Mouse (Mus musculus) lung, postnatal 25 days (tissue): ENCODE data around the gene Mob3a.
"Not testable (repeated sequence)": the region's sequence is repeated elsewhere in the genome, so short reads cannot be mapped to it uniquely, and the experiment has no call there.

Source experiments
- DNase-seq: peaks from one replicate; pipeline ENCODE4 v3.0.0; 2022; ENCODE audit warnings: low spot score

Mob3a gene

DNA sequence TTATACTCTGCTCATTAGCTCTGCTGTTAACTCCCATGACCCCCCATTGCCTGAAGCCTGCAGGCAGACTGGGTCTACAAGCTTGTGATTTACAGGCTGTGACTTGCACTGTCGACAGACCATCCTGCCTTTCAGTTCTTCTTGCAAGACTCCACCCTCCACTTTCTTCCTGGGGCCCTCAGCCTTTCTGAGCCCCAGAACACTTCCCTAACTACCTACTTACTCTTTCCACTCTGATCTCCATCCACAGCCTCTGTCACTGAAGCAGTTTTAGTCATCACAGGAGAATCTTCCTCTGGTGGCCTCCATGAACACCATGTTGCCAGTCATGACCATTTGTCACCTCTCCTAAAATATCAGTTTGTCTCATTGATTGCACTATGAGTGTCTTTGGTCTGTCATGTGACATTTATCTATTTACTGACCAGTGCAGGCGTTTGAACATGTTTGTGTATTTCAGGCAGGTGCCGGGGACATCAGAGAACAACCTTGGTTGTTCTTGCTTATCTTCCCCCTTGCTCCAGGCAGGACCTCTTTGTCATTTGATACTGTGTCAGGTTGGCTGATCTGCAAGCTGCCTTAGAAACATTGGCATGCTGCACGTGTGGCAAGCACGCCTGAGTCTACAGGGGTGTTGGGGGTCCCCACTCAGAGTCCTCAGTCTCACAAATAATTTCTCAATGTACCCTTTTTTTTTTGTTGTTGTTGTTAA is 38.1 kb downstream of the Mob3a start:
- DNase-seq, result no peak

DNA sequence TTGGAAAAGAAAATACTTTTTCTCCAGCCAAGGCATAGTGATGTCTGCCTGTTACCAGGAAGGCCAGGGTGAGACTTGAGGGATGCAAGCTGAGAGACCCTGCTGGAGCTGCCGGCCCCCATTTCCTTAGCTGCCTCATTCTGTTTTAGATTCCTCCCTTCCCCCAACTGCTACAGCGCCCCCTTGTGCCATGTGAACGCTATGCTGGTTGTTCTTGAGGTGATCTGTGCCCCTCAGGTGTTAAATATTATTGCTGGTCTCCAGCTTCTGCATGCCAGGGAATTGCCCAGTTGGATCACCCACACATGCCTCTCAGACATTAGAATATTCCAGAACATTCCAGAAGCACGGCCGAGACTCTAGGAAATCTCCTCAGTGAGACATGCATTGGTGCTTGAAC is 40.6 kb downstream of the Mob3a start:
- peak; percentile 57 for DNase-seq

DNA sequence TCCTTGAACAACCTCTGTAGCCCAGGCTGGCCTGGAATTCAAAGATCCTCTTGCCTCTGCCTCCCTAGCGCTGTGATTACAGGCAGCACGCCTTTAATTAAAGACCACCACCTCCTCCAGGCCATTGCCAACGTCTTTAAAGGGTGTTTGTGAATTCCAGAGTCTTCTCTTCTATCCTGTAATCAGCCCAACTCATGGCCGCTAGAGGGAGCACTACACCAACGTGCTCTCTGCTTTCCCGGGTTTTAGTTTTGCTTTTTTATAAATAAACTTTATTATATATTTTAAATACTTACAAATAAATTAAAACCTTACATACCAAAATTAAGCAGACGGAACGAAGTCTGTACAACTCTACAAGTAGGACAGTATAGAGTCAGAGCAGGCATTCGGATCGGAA is 42.6 kb downstream of the Mob3a start:
- peak; percentile 76 for DNase-seq

DNA sequence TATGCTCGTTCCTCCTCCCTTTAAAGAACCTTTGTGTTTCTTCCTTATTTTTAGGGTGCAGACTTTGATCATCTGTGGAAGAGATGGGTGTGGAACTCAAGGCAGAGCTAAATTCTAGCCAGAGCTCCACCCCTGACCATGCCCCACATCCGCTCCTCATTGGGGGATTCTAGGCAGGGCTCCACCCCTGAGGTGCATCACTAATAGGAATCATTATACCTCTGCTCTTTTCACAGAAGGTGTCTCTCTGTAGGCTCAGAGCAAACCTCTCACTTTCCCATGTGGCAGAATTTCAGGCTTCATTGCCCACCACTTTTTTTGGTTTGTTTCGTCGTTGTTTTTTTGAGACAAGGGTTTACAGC is 43.0 kb downstream of the Mob3a start:
- no peak for DNase-seq

DNA sequence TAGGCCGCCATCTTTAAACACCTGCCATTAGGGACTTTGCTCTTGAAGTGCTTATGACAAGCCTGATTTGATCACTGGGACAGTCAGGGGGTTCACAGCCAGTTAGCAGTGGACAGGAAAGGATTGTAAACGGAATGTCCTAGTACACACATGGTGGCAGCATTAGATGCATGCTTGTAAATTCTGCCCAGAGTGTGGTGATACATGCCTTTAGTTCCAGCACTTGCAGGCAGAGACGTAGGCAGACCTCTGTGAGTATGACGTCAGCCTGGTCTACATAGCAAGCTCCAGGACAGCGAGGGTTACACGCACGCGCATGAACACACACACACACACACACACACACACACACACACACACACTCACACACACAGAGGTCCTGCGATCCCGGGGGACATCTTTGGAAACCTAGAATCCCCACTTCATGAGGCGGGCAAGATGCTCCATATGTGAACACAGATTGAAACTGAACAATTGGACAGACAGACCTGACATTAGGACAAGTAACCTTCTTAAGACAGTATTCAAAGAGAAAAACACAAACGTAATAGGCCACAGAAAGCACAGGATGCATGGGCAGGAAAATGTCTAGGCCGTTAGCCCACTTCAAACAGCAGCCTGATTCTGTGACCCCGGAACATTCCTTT is 43.5 kb downstream of the Mob3a start:
- no peak for DNase-seq

DNA sequence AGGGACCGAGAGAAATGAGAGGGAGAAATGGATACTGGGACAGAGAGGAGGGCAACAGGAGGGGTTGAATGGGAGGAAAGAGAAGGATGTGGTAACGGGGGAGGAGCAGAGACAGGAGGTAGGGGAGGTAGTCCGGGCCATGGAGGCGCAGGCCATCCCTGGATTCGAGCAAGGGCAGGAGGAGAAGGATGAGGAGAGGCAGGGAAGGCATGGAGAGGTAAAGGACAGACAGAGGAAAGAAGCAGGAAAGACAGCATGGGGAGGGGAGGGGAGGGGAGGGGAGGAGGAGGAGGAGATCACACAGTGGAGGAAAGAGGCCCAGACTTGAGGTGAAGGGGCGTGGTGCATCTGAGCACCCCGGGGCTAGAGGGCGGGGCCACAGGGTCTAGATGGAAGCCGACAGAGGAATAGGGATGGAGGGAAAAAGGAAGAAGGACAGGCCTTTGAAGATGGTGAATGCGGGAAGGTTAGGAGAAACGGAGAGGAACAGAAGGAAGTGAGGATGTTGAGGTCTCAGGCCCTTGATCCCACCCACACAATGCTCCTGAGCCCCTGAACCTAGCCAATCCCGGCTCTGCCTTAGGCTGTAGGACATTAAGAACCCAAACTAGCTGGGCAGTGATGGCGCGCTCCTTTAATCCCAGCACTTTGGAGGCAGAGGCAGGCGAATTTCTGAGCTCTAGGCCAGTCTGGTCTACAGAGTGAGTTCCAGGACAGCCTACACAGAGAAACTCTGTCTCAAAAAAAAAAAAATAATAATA is 44.7 kb downstream of the Mob3a start, which contains the start of gene Btbd2:
Btbd2 (minus strand) TSS at position 209 of the 761 bp plus-strand sequence.
- no peak for DNase-seq

DNA sequence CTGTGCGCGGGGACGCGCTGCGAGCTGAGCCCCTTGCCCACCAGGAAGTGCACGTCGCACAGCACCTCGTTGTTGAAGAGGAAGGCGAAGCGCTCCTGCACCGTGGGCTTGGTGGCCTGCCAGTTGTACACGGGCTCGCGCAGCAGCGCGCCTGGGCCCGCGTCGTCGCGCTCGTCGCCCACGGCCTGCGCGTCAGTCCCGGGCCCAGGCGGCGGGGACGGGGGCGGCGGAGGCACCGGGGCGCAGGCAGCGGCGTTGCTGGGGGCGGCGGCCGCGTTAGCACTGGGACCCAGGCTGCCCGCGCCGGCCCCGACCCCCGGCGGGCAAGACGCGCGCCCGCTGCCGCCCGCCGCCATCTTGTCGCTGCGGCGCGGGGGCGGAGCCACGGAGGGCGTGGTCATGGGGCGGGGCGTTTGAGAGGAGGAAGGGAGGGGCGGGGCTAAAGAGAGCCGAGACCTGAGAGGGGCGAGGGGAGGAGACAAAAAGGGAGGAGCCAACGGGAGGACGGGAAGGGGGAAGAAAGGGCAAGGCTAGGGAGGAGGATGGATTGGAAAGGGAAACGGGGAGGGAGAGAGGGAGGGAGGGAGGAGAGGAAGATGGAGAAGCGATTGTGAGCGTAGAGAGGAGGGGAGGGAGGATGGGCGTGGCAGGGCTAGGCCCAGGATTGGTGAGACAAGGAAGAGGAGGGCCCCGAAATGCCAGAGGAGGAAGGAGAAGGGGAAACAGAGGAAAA is 45.5 kb downstream of the Mob3a start:
- peak; percentile 96 for DNase-seq

DNA sequence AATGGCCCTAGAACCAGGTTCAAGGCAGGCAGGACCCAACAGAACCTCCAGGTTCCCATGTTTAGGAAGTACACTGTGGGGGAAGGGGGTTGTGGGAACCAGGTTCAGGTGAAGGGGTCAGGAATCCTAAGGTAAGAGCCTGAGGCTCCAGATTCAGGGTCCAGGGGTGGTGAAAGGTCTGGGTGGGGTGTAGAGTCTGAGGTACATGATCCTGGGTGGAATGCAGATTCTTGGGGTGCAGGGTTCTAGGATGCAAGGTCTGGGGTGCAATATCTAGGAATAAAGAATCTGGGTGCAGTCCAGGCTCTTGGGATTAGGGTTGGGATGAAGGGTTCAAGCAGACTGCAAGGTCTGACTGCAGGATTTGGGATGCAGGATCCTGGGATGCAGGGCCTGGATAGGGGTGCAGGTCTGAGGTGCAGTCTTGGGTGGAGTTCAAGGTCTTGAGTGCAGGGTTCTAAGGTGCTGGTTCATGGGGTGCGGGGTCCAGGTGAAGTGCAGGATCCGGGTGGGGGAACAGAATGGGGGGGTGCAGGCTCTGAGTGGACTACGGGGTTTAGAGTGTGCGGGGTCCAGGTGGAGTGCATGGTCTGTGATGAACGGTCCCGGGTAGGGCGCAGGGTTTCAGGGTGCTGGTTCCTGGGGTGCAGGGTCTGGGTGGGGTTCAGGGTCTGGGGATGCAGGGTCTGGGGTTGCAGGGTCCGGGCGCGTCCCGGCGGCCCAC is 46.2 kb downstream of the Mob3a start:
- DNase-seq, result no peak

DNA sequence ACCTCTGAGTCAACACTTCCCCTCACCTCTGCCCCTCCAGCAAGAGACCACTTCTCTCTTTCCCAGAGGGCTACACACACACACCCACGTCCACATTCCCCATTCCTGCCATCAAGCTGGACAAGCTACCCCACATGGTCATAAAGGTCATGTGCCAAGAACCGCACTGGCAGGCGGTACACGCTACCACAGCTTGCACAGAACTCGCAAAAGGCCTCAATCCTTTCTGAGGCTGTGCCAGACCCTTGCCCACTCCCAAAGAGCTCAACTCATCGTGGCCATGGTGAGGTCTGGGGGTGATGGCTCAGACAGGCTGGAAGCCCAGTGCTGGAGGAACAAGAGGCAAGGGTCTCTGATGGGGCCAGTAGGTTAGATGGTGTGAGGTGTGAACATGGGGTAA is 46.9 kb downstream of the Mob3a start:
- no peak for DNase-seq

DNA sequence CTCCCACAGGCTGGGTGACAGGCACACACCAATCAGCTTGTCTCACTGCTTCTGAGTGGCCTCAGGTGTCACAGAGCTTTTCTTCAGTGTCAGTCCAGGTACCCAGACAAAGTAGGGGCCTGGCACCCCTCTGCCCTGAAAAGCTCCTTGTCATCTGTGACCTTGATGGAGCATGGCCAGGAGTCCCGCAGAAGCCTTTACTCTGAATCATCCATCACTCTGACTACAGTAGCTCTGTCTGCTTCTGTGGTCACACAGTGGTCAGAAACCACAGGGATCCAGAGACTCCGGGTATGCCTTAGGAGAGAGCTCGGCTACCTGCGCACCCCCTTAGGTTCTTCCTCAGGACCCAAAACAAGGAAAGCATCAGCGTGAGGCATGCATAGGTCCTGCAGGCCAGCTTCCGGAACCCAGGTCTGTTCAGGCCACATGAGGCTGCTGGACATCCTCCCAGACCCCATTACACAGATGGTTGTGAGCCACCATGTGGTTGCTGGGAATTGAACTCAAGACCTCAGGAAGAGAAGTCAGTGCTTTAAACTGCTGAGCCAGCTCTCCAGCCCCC is 48.5 kb downstream of the Mob3a start:
- DNase-seq, result no peak

DNA sequence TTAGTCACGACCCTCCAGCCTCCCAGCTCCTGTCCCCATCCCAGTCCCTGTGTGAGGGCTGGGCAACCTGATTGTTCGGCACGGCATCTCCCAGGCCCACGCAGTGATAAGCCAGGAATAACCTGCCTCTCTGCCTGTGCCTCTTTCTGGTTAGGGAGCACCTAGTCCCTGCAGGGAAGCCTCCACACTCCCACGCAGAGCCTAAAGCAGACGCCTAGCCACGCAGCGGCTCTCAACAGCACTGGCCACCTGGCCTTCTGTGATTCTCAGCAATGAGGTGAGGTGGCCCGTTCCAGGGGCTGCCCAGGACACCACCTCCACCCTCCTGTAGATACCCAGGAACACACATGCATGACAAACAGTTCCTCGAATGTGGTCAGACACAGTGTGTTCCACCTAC is 51.4 kb downstream of the Mob3a start:
- no peak for DNase-seq

DNA sequence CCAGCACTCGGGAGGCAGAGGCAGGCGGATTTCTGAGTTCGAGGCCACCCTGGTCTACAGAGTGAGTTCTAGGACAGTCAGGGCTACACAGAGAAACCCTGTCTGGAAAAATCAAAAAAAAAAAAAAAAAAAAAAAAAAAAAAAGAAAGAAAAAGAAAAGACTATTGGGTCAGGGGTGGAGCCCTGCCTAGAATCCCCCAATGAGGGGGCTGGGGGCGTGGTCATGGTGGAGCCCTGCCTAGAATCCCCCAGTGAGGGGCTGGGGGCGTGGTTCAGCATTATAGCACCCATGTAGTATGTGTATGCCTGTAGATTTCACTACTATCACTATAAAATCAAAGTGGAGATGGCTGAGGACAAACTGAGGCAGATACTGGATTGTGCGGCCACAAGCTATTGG is 51.9 kb downstream of the Mob3a start:
- DNase-seq, result not testable (repeated sequence)

DNA sequence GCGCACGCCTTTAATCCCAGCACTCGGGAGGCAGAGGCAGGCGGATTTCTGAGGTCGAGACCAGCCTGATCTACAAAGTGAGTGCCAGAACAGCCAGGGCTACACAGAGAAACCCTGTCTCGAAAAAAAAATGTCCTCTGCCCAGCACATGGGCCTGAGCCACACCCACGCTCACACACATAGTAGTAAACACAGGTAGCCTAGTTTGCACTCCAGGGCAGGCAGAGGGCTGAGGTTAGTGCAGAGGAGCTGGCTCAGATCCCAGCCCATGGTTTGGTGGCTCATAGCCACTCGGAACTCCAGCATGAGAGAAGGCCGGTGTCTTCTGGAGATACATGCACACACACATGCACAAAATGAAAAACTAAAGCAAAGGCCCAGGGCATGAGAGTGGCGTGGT is 54.8 kb downstream of the Mob3a start:
- no peak for DNase-seq

DNA sequence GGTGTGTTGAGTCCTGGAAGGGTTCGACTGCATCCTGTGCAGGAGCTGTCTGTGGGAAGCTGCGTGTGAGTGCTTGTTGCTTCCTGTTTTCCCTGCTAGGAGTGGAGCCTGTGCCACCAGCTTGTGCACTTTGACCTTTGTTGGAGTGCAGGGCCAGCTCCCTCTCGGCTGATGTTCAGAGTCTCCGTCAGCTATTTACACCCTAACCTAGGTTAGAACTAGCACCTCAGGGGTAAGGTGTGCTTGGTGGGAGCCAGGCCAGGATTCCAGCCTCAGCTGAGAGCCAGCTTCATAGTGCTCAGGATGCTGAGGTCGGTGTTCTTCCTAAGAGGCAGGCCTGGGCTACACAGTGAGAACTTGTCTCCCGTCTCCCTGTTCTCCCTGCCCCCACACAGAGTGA is 66.4 kb downstream of the Mob3a start:
- DNase-seq, result no peak
